Mouse (Mus musculus) WW6 (cell line): ENCODE measurements at regions not wholly inside any gene's neighbourhood (a gene's known extent, or its start where the extent isn't known, plus 50 kb on each side); places are given as distances from the start of the nearest gene placed in this dataset.

Experiments used
- DNase-seq: peaks from one replicate; pipeline ENCODE4 v3.0.0-alpha.2; 2013; ENCODE audit warnings: low read depth, low spot score

- DNase-seq = no peak
These were observed 166.2 kb downstream of the Cdh26 start for GRCm38 (mm10) chr2:178596312-178597083.

- no peak for DNase-seq
These were observed 166.7 kb downstream of the Cdh26 start for GRCm38 (mm10) chr2:178597084-178597470.

GRCm38 (mm10) chr2:178598371-178598770, 168.0 kb downstream of the Cdh26 start:
- DNase-seq = no peak

GRCm38 (mm10) chr2:178598836-178599235, 168.5 kb downstream of the Cdh26 start:
- no peak for DNase-seq

GRCm38 (mm10) chr2:178603443-178603842, 173.1 kb downstream of the Cdh26 start:
- no peak for DNase-seq

GRCm38 (mm10) chr2:178606733-178607132, 176.4 kb downstream of the Cdh26 start:
- no peak for DNase-seq

- no peak for DNase-seq
These were observed 180.1 kb downstream of the Cdh26 start for GRCm38 (mm10) chr2:178610211-178610975.

GRCm38 (mm10) chr2:178614761-178615160, 184.4 kb downstream of the Cdh26 start:
- DNase-seq = no peak

- no peak for DNase-seq
These were observed 192.5 kb downstream of the Cdh26 start for GRCm38 (mm10) chr2:178622801-178623200.

- no peak for DNase-seq
These were observed 194.1 kb downstream of the Cdh26 start for GRCm38 (mm10) chr2:178624475-178624874.

GRCm38 (mm10) chr2:178624907-178625306, 194.6 kb downstream of the Cdh26 start:
- DNase-seq = no peak

GRCm38 (mm10) chr2:178629756-178630155, 199.4 kb downstream of the Cdh26 start:
- no peak for DNase-seq

- no peak for DNase-seq
These were observed 200.2 kb downstream of the Cdh26 start for GRCm38 (mm10) chr2:178630511-178630910.

- DNase-seq = no peak
These were observed 201.0 kb downstream of the Cdh26 start for GRCm38 (mm10) chr2:178631336-178631735.

- DNase-seq = no peak
These were observed 201.6 kb downstream of the Cdh26 start for GRCm38 (mm10) chr2:178631966-178632365.

GRCm38 (mm10) chr2:178632831-178633585, 202.7 kb downstream of the Cdh26 start:
- no peak for DNase-seq

GRCm38 (mm10) chr2:178634116-178634515, 203.8 kb downstream of the Cdh26 start:
- no peak for DNase-seq

GRCm38 (mm10) chr2:178635685-178636084, 205.4 kb downstream of the Cdh26 start:
- no peak for DNase-seq

- no peak for DNase-seq
These were observed 206.6 kb downstream of the Cdh26 start for GRCm38 (mm10) chr2:178636901-178637300.

GRCm38 (mm10) chr2:178642137-178643052, 212.1 kb downstream of the Cdh26 start:
- no peak for DNase-seq

GRCm38 (mm10) chr2:178643053-178643402, 212.7 kb downstream of the Cdh26 start:
- no peak for DNase-seq
